Mouse (Mus musculus): Measurements from ENCODE around the gene Tmc4.

- TF ChIP-seq CTCF (IDR thresholded peaks at IDR 0.05; ENCODE audit: low read depth, low read length): no peak
- TF ChIP-seq POLR2A (IDR thresholded peaks at IDR 0.05; ENCODE audit: borderline replicate concordance, low read depth, low read length): no peak
Observed at GRCm38 (mm10) chr7:3644672-3645487, 32.5 kb downstream of the Tmc4 start, which contains the start of gene Cnot3.

Data from bone marrow macrophage, adult 2 months (primary cell).